Comparison of ENCODE assay signal across 8 mouse cellular contexts in genomic region chr11:23007166-23007480, GRCm38 (mm10). TPM values are rescaled to one million over a fixed set of nuclear protein-coding genes. Genes with fewer than 3 reads are reported as not detected.
DNase-seq lines count a peak whose midpoint lies in the region; ATAC-seq and TF ChIP-seq lines count a peak whose summit lies in the region.

No protein-coding gene starts in this region.

- no peak for TF ChIP-seq CTCF in cerebellum, adult 2 months (IDR thresholded peaks at IDR 0.05; ENCODE audit: borderline replicate concordance, insufficient read depth, low read depth, low read length)
- no peak for TF ChIP-seq CTCF in spleen, adult 2 months (IDR thresholded peaks at IDR 0.05; ENCODE audit: extremely low read depth, insufficient read depth, insufficient read length, insufficient replicate concordance)
- TF ChIP-seq CTCF in stomach, postnatal 0 days (IDR thresholded peaks at IDR 0.05; ENCODE audit: low read depth), result no peak

- no peak for DNase-seq in cerebellum, adult 2 months
- no peak for DNase-seq in cerebellum, postnatal 14 days
- no peak for DNase-seq in spleen, adult 2 months (ENCODE audit: low read depth in 1 of 2, low spot score in 2 of 2)
- DNase-seq in spleen, adult 18-20 months, result no peak
- DNase-seq in liver, embryonic 11.5 days (ENCODE audit: low spot score), result no peak
- no peak for DNase-seq in stomach, postnatal 0 days (ENCODE audit: low spot score)
- no peak for DNase-seq in cerebellum, adult 11-12 months
- no peak for DNase-seq in gastrocnemius, postnatal 25 days

- H3K27me3 ChIP-seq in cerebellum, adult 2 months (ENCODE audit: control insufficient read depth, insufficient read depth, low read length), result no peaks in the 10 kb centered on the region
- no peaks in the 10 kb centered on the region for H3K27me3 ChIP-seq in spleen, adult 2 months (ENCODE audit: control insufficient read depth, insufficient read depth, low read length)
- H3K27me3 ChIP-seq in liver, embryonic 11.5 days (replicated peaks; ENCODE audit: control insufficient read depth, insufficient read depth, low read length), result no peaks in the 10 kb centered on the region
- H3K27me3 ChIP-seq in stomach, postnatal 0 days (ENCODE audit: control insufficient read depth, insufficient read depth, low read length), result no peaks in the 10 kb centered on the region

- TF ChIP-seq POLR2A in cerebellum, adult 2 months (IDR thresholded peaks at IDR 0.05; ENCODE audit: borderline replicate concordance, insufficient read depth, low read length), result no peak
- no peak for TF ChIP-seq POLR2A in spleen, adult 2 months (IDR thresholded peaks at IDR 0.05; ENCODE audit: low read depth, low read length)

- H3K27ac ChIP-seq in cerebellum, adult 2 months (ENCODE audit: insufficient read depth, low read length), result peak overlapping the region; percentile 48
- H3K27ac ChIP-seq in spleen, adult 2 months (ENCODE audit: insufficient read depth, low read length), result peak overlapping the region; percentile 68
- peak overlapping the region; percentile 89 for H3K27ac ChIP-seq in liver, embryonic 11.5 days (ENCODE audit: low read depth, low read length)
- H3K27ac ChIP-seq in stomach, postnatal 0 days (replicated peaks), result no peak overlapping the region

- whole genome bisulfite sequencing in cerebellum, adult 2 months, result 2% methylated on average over 6 of the region's 6 CpGs
- 8% methylated on average over 6 of the region's 6 CpGs for WGBS in spleen, adult 2 months
- 6% methylated on average over 6 of the region's 6 CpGs for WGBS in liver, embryonic 11.5 days
- WGBS in stomach, postnatal 0 days, result 5% methylated on average over 6 of the region's 6 CpGs

- peaks cover 15% of the 10 kb centered on the region for H3K36me3 ChIP-seq in spleen, adult 2 months (ENCODE audit: control insufficient read depth, insufficient read depth, low read length)
- peaks cover 14% of the 10 kb centered on the region for H3K36me3 ChIP-seq in liver, embryonic 11.5 days (ENCODE audit: control insufficient read depth, insufficient read depth, low read length)
- H3K36me3 ChIP-seq in stomach, postnatal 0 days (ENCODE audit: control insufficient read depth, insufficient read depth, low read length), result peaks cover 15% of the 10 kb centered on the region

- H3K4me1 ChIP-seq in cerebellum, adult 2 months (ENCODE audit: control insufficient read depth, insufficient read depth, low read length), result no peaks in the 10 kb centered on the region; the same call in 1 of the 2 replicates
- peaks cover 2% of the 10 kb centered on the region; the same call in 1 of the 2 replicates for H3K4me1 ChIP-seq in spleen, adult 2 months (ENCODE audit: control insufficient read depth, insufficient read depth, insufficient read length)
- H3K4me1 ChIP-seq in liver, embryonic 11.5 days (replicated peaks; ENCODE audit: control insufficient read depth, insufficient read depth, low read length), result peaks cover 4% of the 10 kb centered on the region
- no peaks in the 10 kb centered on the region for H3K4me1 ChIP-seq in stomach, postnatal 0 days (replicated peaks; ENCODE audit: control insufficient read depth, insufficient read depth)

- ATAC-seq in liver, embryonic 11.5 days (replicated peaks; ENCODE audit: low FRiP score), result peak; percentile 44; the same call in 1 of the 2 replicates
- ATAC-seq in stomach, postnatal 0 days (ENCODE audit: low FRiP score, low TSS enrichment), result peak; percentile 44

- no peak for TF ChIP-seq EP300 in stomach, postnatal 0 days (optimal IDR thresholded peaks at IDR 0.05)

- peak overlapping the region; percentile 86 for H3K4me2 ChIP-seq in liver, embryonic 11.5 days
- H3K4me2 ChIP-seq in stomach, postnatal 0 days (replicated peaks; ENCODE audit: low read depth), result peak overlapping the region; percentile 61

- H3K4me3 ChIP-seq in cerebellum, adult 2 months (replicated peaks; ENCODE audit: insufficient read depth, low read depth, low read length), result peak overlapping the region; percentile 63
- peak overlapping the region; percentile 50; the same call in 1 of the 2 replicates for H3K4me3 ChIP-seq in spleen, adult 2 months (ENCODE audit: extremely low read depth, insufficient read depth, insufficient read length)
- H3K4me3 ChIP-seq in liver, embryonic 11.5 days (ENCODE audit: low read depth, low read length), result peak overlapping the region; percentile 60
- H3K4me3 ChIP-seq in stomach, postnatal 0 days (ENCODE audit: low read depth, low read length), result peak overlapping the region; percentile 58

- H3K9me3 ChIP-seq in liver, embryonic 11.5 days (ENCODE audit: control insufficient read depth, low read length), result no peaks in the 10 kb centered on the region
- H3K9me3 ChIP-seq in stomach, postnatal 0 days (ENCODE audit: control insufficient read depth, low read length), result no peaks in the 10 kb centered on the region

- peak overlapping the region; percentile 60 for H3K9ac ChIP-seq in liver, embryonic 11.5 days (ENCODE audit: low read depth, low read length)
- no peak overlapping the region for H3K9ac ChIP-seq in stomach, postnatal 0 days (ENCODE audit: low read length)

RNA-seq across cellular contexts. Expression of gene Fam161a, which starts 0.2 kb away (rescaled TPM):
- 4.6 and 5.1 TPM in 2 replicates for polyA plus RNA-seq in cerebellum, adult 2 months (2012; rRNA removed)
- 0.20 and 0.41 TPM in 2 replicates for polyA plus RNA-seq in spleen, adult 2 months (2012; rRNA removed)
- polyA plus RNA-seq in liver, embryonic 11.5 days (2014; fragmentation: Nextera tagmentation; extraction: Ambion mirVana), result 1.1 and 1.9 TPM in 2 replicates
- polyA plus RNA-seq in stomach, postnatal 0 days (2015; fragmentation: Nextera tagmentation; extraction: Ambion mirVana), result 3.0 and 3.2 TPM in 2 replicates
- total RNA-seq in gastrocnemius, postnatal 25 days (2021), result 1 to 10 TPM; 2.1 to 2.7 TPM

RNA-seq across cellular contexts. Expression of gene Cct4, which starts 16.8 kb away (rescaled TPM):
- polyA plus RNA-seq in cerebellum, adult 2 months (2012; rRNA removed), result 84.0 and 88.5 TPM in 2 replicates
- 155 and 159 TPM in 2 replicates for polyA plus RNA-seq in spleen, adult 2 months (2012; rRNA removed)
- 399 and 436 TPM in 2 replicates for polyA plus RNA-seq in liver, embryonic 11.5 days (2014; fragmentation: Nextera tagmentation; extraction: Ambion mirVana)
- 123 and 124 TPM in 2 replicates for polyA plus RNA-seq in stomach, postnatal 0 days (2015; fragmentation: Nextera tagmentation; extraction: Ambion mirVana)
- 10 to 100 TPM; 88.1 to 96.9 TPM for total RNA-seq in gastrocnemius, postnatal 25 days (2021)

RNA-seq across cellular contexts. Expression of gene Commd1, which starts 24.9 kb away (rescaled TPM):
- polyA plus RNA-seq in cerebellum, adult 2 months (2012; rRNA removed), result 44.4 and 49.1 TPM in 2 replicates
- 4.2 and 5.4 TPM in 2 replicates for polyA plus RNA-seq in spleen, adult 2 months (2012; rRNA removed)
- 331 and 333 TPM in 2 replicates for polyA plus RNA-seq in liver, embryonic 11.5 days (2014; fragmentation: Nextera tagmentation; extraction: Ambion mirVana)
- 269 and 275 TPM in 2 replicates for polyA plus RNA-seq in stomach, postnatal 0 days (2015; fragmentation: Nextera tagmentation; extraction: Ambion mirVana)
- total RNA-seq in gastrocnemius, postnatal 25 days (2021), result 100 to 1,000 TPM in 1 of 2 experiments, 10 to 100 TPM in 1; 95.6 to 108 TPM

RNA-seq across cellular contexts. Expression of gene Gm28048, which starts 25.2 kb away (rescaled TPM):
- 3.1 and 4.4 TPM in 2 replicates for polyA plus RNA-seq in cerebellum, adult 2 months (2012; rRNA removed)
- 0.05 TPM in 1 of 2 replicates, not detected in the other for polyA plus RNA-seq in spleen, adult 2 months (2012; rRNA removed)
- 17.7 and 20.0 TPM in 2 replicates for polyA plus RNA-seq in liver, embryonic 11.5 days (2014; fragmentation: Nextera tagmentation; extraction: Ambion mirVana)
- 14.0 and 18.8 TPM in 2 replicates for polyA plus RNA-seq in stomach, postnatal 0 days (2015; fragmentation: Nextera tagmentation; extraction: Ambion mirVana)
- 1 to 10 TPM; 1.8 to 1.9 TPM for total RNA-seq in gastrocnemius, postnatal 25 days (2021)

RNA-seq across cellular contexts. Expression of gene Zrsr1, which starts 35.3 kb away (rescaled TPM):
- 73.0 and 78.9 TPM in 2 replicates for polyA plus RNA-seq in cerebellum, adult 2 months (2012; rRNA removed)
- 4.8 and 5.4 TPM in 2 replicates for polyA plus RNA-seq in spleen, adult 2 months (2012; rRNA removed)
- 1.7 and 2.1 TPM in 2 replicates for polyA plus RNA-seq in liver, embryonic 11.5 days (2014; fragmentation: Nextera tagmentation; extraction: Ambion mirVana)
- 2.0 and 2.2 TPM in 2 replicates for polyA plus RNA-seq in stomach, postnatal 0 days (2015; fragmentation: Nextera tagmentation; extraction: Ambion mirVana)
- 10 to 100 TPM; 11.0 to 11.5 TPM for total RNA-seq in gastrocnemius, postnatal 25 days (2021)
